Mouse (Mus musculus) ES-E14 (cell line): ENCODE data around the gene Myh6. TPM values are rescaled to one million over a fixed set of nuclear protein-coding genes. Genes with fewer than 3 reads are reported as not detected.

Experiments
- DNase-seq: peaks from one replicate; pipeline ENCODE4 v3.0.0-alpha.2; 2013; ENCODE audit warnings: low read depth, low spot score
- H3K27ac ChIP-seq: 2 replicates; pipeline ENCODE4 v1.5.1; 2012; ENCODE audit warnings: low read depth, mild to moderate bottlenecking, low read length, moderate library complexity, mixed read lengths; ENCODE audit not compliant: poor library complexity, insufficient read depth, severe bottlenecking
- H3K36me3 ChIP-seq: 2 replicates; pipeline ENCODE4 v1.6.1; 2012; ENCODE audit warnings: mild to moderate bottlenecking, low read length, moderate library complexity, mixed read lengths; ENCODE audit not compliant: control insufficient read depth, poor library complexity, insufficient read depth, severe bottlenecking
- H3K4me1 ChIP-seq, 2 experiments: fragments of 150-350 bp in 1 of 2; sonication (generic) in 1 of 2; 2 replicates each; pipeline ENCODE4 v1.6.1; 2012; ENCODE audit warnings: low read length in 2 of 2, mild to moderate bottlenecking in 1 of 2, mixed read lengths in 1 of 2; ENCODE audit not compliant: control insufficient read depth in 2 of 2, insufficient read depth in 2 of 2, poor library complexity in 1 of 2
- H3K4me3 ChIP-seq, 2 experiments: fragments of 150-350 bp in 1 of 2; sonication (generic) in 1 of 2; 2 replicates each; pipeline ENCODE4 v1.5.1; 2012; ENCODE audit warnings: low read length in 2 of 2, low read depth in 1 of 2, mild to moderate bottlenecking in 1 of 2, mixed read lengths in 1 of 2; ENCODE audit not compliant: insufficient read depth in 1 of 2, poor library complexity in 1 of 2, severe bottlenecking in 1 of 2
- H3K9ac ChIP-seq: 2 replicates; pipeline ENCODE4 v1.6.1; 2012; ENCODE audit warnings: low read depth, mild to moderate bottlenecking, low read length, mixed read lengths; ENCODE audit not compliant: poor library complexity, insufficient read depth, severe bottlenecking
- H3K9me3 ChIP-seq: fragments of 150-350 bp; sonication (generic); 2 replicates; pipeline ENCODE4 v1.6.1; 2012; ENCODE audit warnings: low read depth, mild to moderate bottlenecking, low read length; ENCODE audit not compliant: control insufficient read depth, insufficient read depth
- CHD2 ChIP-seq: IDR thresholded peaks from 2 replicates; pipeline ENCODE4 v1.6.1; 2014; ENCODE audit warnings: mild to moderate bottlenecking, low read depth, low read length, inconsistent platforms
- HCFC1 ChIP-seq: IDR thresholded peaks from 2 replicates; pipeline ENCODE4 v1.6.1; 2012; ENCODE audit warnings: low read length, inconsistent platforms, borderline replicate concordance; ENCODE audit not compliant: insufficient read depth
- MAFK ChIP-seq: IDR thresholded peaks from 2 replicates; pipeline ENCODE4 v1.6.1; 2014; ENCODE audit warnings: mild to moderate bottlenecking, low read depth, low read length, inconsistent platforms; ENCODE audit not compliant: insufficient read depth
- ZC3H11A ChIP-seq: IDR thresholded peaks from 2 replicates; pipeline ENCODE4 v1.6.1; 2012; ENCODE audit warnings: low read depth, mild to moderate bottlenecking, inconsistent platforms, low read length, borderline replicate concordance
- ZNF384 ChIP-seq: IDR thresholded peaks from 2 replicates; pipeline ENCODE4 v1.6.1; 2012; ENCODE audit warnings: low read depth, low read length, inconsistent platforms
- in situ Hi-C, 2 experiments: fragments of 600-800 bp; cut with MboI; formaldehyde crosslinking; loops; one replicate each; pipeline ENCODE4 v1.15.1; 2025; ENCODE audit warnings: low sequenced_read_pairs in 2 of 2, inconsistent platforms in 1 of 2; ENCODE audit not compliant: unreplicated experiment in 2 of 2
- total RNA-seq: library from RNA; depleted of rRNA; stranded (reverse); fragments of 300-350 nt; gene quantifications from 2 replicates; pipeline ENCODE4 v1.2.3, GENCODE M21; 2012

Gene Myh6
- total RNA-seq, 1 experiment, result 7.1 TPM

DNA sequence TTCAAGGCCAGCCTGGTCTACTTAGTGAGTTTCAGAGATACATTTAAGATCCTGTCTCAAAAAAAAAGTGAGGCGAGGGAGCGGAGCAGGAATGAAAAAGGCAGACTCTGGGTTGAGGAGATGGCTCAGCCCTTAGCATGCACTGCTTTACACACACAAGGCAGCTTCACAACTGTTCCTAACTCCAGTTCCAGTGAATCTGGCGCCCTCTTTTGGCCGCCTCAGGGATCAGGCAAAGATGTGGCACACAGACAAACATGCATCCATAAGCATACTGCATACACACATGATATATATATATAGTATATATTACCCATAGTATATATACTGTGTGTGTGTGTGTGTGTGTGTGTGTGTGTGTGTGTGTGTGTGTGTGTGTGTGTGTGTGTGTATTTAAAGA is 44.4 kb upstream of the Myh6 start:
- Histone ChIP-seq H3K27ac (no peak overlapping the region), H3K9me3 (no peaks in the 10 kb centered on the region), H3K4me3 (no peak overlapping the region), H3K36me3 (no peaks in the 10 kb centered on the region), H3K9ac (no peak overlapping the region), H3K4me1 (no peaks in the 10 kb centered on the region)
- DNase-seq, result peak; percentile 79
- in situ Hi-C loops, result loop anchor here in 1 of 2 experiments (10.0 kb wide), 2 partner anchors 106 to 166 kb away; no protein-coding TSS in a partner anchor
- TF ChIP-seq ZNF384 (no peak), MAFK (no peak), CHD2 (no peak), HCFC1 (no peak), ZC3H11A (peak; percentile 75)

DNA sequence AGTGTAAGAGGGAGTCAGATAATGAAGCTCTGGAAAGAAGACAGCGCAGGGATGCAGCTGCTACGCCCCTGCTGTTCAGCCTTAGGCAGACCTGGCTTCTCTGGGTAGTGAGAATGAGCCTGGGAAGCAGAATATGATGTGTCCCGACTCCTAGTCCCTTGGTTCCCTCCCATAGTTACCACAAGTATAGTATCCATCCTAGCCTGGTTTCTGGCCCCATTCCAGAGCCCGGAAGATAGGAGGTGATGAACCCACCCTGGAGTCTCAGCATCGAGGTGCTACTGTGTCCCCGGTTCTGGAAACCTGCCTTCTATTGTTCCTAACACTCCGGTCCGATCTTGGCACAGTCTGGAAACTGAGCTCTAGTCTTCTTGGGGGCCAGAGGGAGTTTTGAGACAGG is 41.7 kb upstream of the Myh6 start:
- H3K4me1 ChIP-seq, result peaks cover 0 to 10% of the 10 kb centered on the region in 2 experiments; a peak in 1 of 4 replicates
- no peak for DNase-seq
- in situ Hi-C loops, result no loop called here
- H3K4me3 ChIP-seq, result no peak overlapping the region
- H3K27ac ChIP-seq, result no peak overlapping the region
- TF ChIP-seq ZNF384 (no peak), HCFC1 (no peak), MAFK (no peak), CHD2 (no peak), ZC3H11A (no peak)
- no peak overlapping the region for H3K9ac ChIP-seq
- no peaks in the 10 kb centered on the region for H3K9me3 ChIP-seq
- no peaks in the 10 kb centered on the region for H3K36me3 ChIP-seq

DNA sequence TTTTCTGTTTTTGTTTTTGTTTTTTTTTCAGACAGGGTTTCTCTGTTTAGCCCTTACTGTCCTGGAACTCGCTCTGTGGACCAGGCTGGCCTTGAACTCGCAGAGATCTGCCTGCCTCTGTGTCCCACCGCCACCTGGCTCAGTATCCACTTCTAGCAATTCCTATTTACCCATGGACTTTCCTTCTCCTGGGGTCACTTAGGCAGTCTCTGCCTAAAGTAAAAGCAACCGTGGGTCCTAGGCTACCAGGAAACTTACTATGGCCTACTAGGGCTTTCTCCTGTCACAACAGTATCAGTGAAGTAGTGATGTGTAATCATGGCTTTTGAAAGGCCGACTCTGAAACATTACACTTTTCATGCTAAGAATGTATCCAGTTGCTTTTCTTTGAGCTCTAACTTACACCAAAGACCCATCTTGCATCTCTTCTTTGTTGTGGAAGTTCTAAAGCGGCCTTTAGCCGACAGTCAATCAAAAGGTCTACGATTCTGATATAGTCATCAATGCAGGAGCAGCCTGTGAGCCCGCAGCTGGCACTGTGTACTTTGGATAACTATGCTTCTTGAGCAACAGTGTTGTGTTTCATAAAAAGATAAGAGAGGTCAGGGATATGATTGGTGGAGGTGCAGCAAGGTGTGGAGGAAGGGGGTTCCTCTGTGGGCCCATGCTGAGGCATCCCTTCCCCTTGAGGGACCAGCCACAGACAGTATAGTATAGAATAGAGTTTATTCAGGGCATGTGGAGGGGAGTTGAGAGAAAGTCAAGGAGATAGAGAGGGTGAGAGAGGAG is 40.6 kb upstream of the Myh6 start:
- H3K9me3 ChIP-seq, result no peaks in the 10 kb centered on the region

DNA sequence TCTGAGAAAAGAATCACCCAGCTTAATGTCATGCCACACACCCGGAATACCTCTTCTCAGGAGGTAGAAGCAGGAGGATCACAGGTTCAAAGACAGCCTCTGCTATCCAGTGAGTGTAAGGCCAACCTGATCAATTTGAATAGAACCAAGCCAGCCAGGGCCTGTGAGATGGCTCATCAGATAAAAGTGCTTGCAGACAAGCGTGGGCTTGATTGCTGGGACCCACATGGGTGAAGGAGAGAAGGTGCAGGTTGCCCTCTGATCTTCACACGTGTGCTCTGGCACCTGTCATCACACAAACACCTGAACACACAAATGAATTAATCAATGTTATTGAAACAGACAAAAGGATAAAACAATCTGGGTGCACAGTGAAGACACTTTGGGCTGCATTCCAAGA is 39.8 kb upstream of the Myh6 start:
- in situ Hi-C loops, result no loop called here
- Histone ChIP-seq H3K9ac (no peak overlapping the region), H3K9me3 (no peaks in the 10 kb centered on the region), H3K27ac (no peak overlapping the region), H3K4me1 (peaks cover 0 to 17% of the 10 kb centered on the region in 2 experiments; a peak in 1 of 4 replicates), H3K36me3 (no peaks in the 10 kb centered on the region), H3K4me3 (no peak overlapping the region)
- no peak for TF ChIP-seq CHD2
- no peak for TF ChIP-seq HCFC1
- TF ChIP-seq ZC3H11A, result no peak
- TF ChIP-seq ZNF384, result no peak
- TF ChIP-seq MAFK, result no peak
- no peak for DNase-seq

More for the DNA sequence above, 40.6 kb upstream of the Myh6 start:
- Histone ChIP-seq H3K4me1 (peaks cover 0 to 15% of the 10 kb centered on the region in 2 experiments; a peak in 1 of 4 replicates), H3K9ac (no peak overlapping the region), H3K36me3 (no peaks in the 10 kb centered on the region), H3K27ac (no peak overlapping the region), H3K4me3 (no peak overlapping the region)
- no peak for DNase-seq
- no peak for TF ChIP-seq MAFK
- TF ChIP-seq ZNF384, result no peak
- no peak for TF ChIP-seq HCFC1
- no peak for TF ChIP-seq CHD2
- TF ChIP-seq ZC3H11A, result no peak
- in situ Hi-C loops, result no loop called here
